Mouse (Mus musculus): ENCODE measurements at regions not wholly inside any gene's neighbourhood (a gene's known extent, or its start where the extent isn't known, plus 50 kb on each side); places are given as distances from the start of the nearest gene placed in this dataset.

DNA sequence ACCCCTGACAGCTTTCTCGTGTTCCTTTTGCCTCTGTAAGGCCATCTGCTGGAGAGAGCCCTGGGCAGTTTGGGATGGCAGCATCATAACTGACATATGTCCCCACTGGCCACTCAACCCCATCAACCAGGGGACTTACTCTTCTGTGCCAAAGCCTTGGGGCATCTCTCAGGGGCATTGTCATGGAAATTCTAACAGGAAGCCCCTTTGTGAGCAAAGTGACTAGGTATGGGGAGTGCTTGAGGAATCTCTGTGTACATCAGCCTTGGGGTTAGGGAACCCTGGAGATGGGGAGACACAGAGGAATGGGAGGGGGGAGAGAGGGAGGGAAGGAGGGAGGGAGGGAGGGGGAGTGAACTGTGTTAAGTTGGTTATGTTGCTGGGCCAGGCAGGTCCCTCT is 147.2 kb downstream of the Tpra1 start:
- TF ChIP-seq CTCF (IDR thresholded peaks at IDR 0.05; ENCODE audit: extremely low read depth, insufficient read depth, insufficient read length, insufficient replicate concordance) (no peak), POLR2A (IDR thresholded peaks at IDR 0.05; ENCODE audit: low read depth, low read length) (no peak)

Data from spleen, adult 2 months (tissue).